Mouse (Mus musculus) midbrain, postnatal 0 days (tissue): ENCODE results near the gene Tmco1. TPM values are rescaled to one million over a fixed set of nuclear protein-coding genes. Genes with fewer than 3 reads are reported as not detected.

Experiments used
- ATAC-seq: fragments of 200-750 bp; cut with Nextera tagmentation; 2 replicates; pipeline ENCODE4 v1.8.0; 2017; ENCODE audit warnings: moderate number of reproducible peaks, mild to moderate bottlenecking, moderate TSS enrichment, moderate library complexity; ENCODE audit not compliant: low FRiP score
- DNase-seq: peaks from one replicate; pipeline ENCODE4 v3.0.0-alpha.2; 2015; ENCODE audit warnings: low spot score
- H3K27ac ChIP-seq: fragments of 300-500 bp; sonication (generic); 2 replicates; pipeline ENCODE4 v1.5.1; 2014; ENCODE audit warnings: low read depth, mild to moderate bottlenecking, low read length, mixed read lengths
- H3K27me3 ChIP-seq: fragments of 300-500 bp; sonication (generic); 2 replicates; pipeline ENCODE4 v1.6.1; 2014; ENCODE audit warnings: low read length, control low read depth, mixed read lengths; ENCODE audit not compliant: insufficient read depth
- H3K36me3 ChIP-seq: fragments of 300-500 bp; sonication (generic); 2 replicates; pipeline ENCODE4 v1.6.1; 2014; ENCODE audit warnings: low read length, control low read depth, mixed read lengths; ENCODE audit not compliant: insufficient read depth
- H3K4me1 ChIP-seq: fragments of 300-500 bp; sonication (generic); 2 replicates; pipeline ENCODE4 v1.6.1; 2014; ENCODE audit warnings: mild to moderate bottlenecking, control low read depth, antibody characterized with exemption, low read length, mixed read lengths; ENCODE audit not compliant: insufficient read depth
- H3K4me2 ChIP-seq: fragments of 300-500 bp; sonication (generic); 2 replicates; pipeline ENCODE4 v1.6.1; 2014; ENCODE audit warnings: low read depth, mild to moderate bottlenecking, low read length, mixed read lengths; ENCODE audit not compliant: poor library complexity, severe bottlenecking
- H3K4me3 ChIP-seq: fragments of 300-500 bp; sonication (generic); 2 replicates; pipeline ENCODE4 v1.5.1; 2014; ENCODE audit warnings: low read depth, mild to moderate bottlenecking, low read length, moderate library complexity
- H3K9ac ChIP-seq: fragments of 300-500 bp; sonication (generic); replicated peaks from 2 replicates; pipeline ENCODE4 v1.6.1; 2014; ENCODE audit warnings: mild to moderate bottlenecking, low read length, moderate library complexity, mixed read lengths; ENCODE audit not compliant: poor library complexity, severe bottlenecking
- H3K9me3 ChIP-seq: fragments of 300-500 bp; sonication (generic); 2 replicates; pipeline ENCODE4 v1.6.1; 2016; ENCODE audit warnings: low read length, control low read depth
- CTCF ChIP-seq: IDR thresholded peaks from 2 replicates; pipeline ENCODE4 v1.5.1; 2016; ENCODE audit warnings: antibody characterized with exemption, mild to moderate bottlenecking
- WGBS: fragments of 180-500 bp; shearing (Covaris S2); extraction: QIAGEN DNeasy Blood & Tissue Kit; methylation state at CpG from one replicate; pipeline ENCODE4 v1.1.7; 2014; 5-methylcytosine and 5-hydroxymethylcytosine counted together
- polyA plus RNA-seq: library from polyadenylated mRNA; unstranded; fragments of >200 nt; fragmentation: Nextera tagmentation; extraction: Ambion mirVana; gene quantifications from 2 replicates; pipeline ENCODE4 v1.2.1, GENCODE M21; 2015
- total RNA-seq: library from RNA; depleted of rRNA; stranded (reverse); fragments of >200 nt; gene quantifications from 2 replicates; pipeline ENCODE4 v1.2.3, GENCODE M21; 2014

Gene Tmco1
- total and polyA plus RNA-seq, 2 experiments from 2014 or later = 40.7 to 74.9 TPM

- Histone ChIP-seq H3K27ac (no peak overlapping the region), H3K4me1 (peaks cover 21% of the 10 kb centered on the region), H3K9ac (no peak overlapping the region), H3K4me2 (no peak overlapping the region), H3K36me3 (no peaks in the 10 kb centered on the region), H3K27me3 (no peaks in the 10 kb centered on the region), H3K4me3 (no peak overlapping the region), H3K9me3 (no peaks in the 10 kb centered on the region)
- TF ChIP-seq CTCF = no peak
- ATAC-seq (no peak), DNase-seq (no peak)
- 92% methylated on average over 9 of the region's 9 CpGs for WGBS
Measured at GRCm38 (mm10) chr1:167268360-167269063, 39.7 kb upstream of the Tmco1 start.

DNA sequence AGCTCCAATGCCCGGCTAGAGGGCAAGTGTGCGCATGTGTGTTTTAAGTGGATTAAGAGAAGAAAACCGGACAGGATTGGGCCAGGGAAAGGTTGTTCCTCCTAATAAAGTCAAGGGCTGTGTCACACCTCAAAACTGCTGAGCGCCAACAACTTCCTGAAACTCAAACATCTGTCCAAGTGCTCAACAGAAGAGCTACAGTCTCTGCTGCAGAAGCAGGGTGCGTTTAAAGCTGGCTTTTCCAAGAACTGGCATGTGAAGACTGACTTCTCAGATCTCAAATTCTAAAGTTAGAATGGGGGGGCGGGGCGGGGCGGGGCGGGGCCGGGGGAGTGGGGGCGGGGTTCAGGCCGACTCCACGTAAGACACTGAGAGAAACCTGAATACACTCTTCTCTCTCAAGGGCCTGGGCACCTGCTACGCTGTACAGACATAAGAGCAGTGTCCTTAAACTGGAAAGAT is 38.8 kb upstream of the Tmco1 start:
- H3K36me3 ChIP-seq = no peaks in the 10 kb centered on the region
- TF ChIP-seq CTCF = no peak
- DNase-seq (no peak), ATAC-seq (peak; percentile 25; the same call in 1 of the 2 replicates)
- H3K9ac ChIP-seq = 0 out of 2 replicates have a peak overlapping the region, but pooled peaks have one; percentile 19
- no peaks in the 10 kb centered on the region for H3K27me3 ChIP-seq
- H3K27ac ChIP-seq = 0 out of 2 replicates have a peak overlapping the region, but pooled peaks have one; percentile 47
- H3K4me3 ChIP-seq = no peak overlapping the region
- peaks cover 21% of the 10 kb centered on the region for H3K4me1 ChIP-seq
- no peaks in the 10 kb centered on the region for H3K9me3 ChIP-seq
- 31% methylated on average over 14 of the region's 14 CpGs for WGBS
- H3K4me2 ChIP-seq = peak overlapping the region; percentile 35; the same call in 1 of the 2 replicates

- WGBS = 12% methylated on average over 6 of the region's 6 CpGs
- no peaks in the 10 kb centered on the region for H3K27me3 ChIP-seq
- peak; percentile 13; the same call in 1 of the 2 replicates for TF ChIP-seq CTCF
- 0 out of 2 replicates have a peak overlapping the region, but pooled peaks have one; percentile 47 for H3K27ac ChIP-seq
- H3K36me3 ChIP-seq = no peaks in the 10 kb centered on the region
- 0 out of 2 replicates have a peak overlapping the region, but pooled peaks have one; percentile 19 for H3K9ac ChIP-seq
- H3K4me2 ChIP-seq = peak overlapping the region; percentile 35
- H3K4me1 ChIP-seq = peaks cover 21% of the 10 kb centered on the region
- ATAC-seq (peak; percentile 60), DNase-seq (peak; percentile 76)
- no peak overlapping the region for H3K4me3 ChIP-seq
- no peaks in the 10 kb centered on the region for H3K9me3 ChIP-seq
Measured at GRCm38 (mm10) chr1:167269856-167270270, 38.3 kb upstream of the Tmco1 start.

GRCm38 (mm10) chr1:167270342-167271111 is 37.7 kb upstream of the Tmco1 start:
- no peaks in the 10 kb centered on the region for H3K36me3 ChIP-seq
- no peaks in the 10 kb centered on the region for H3K27me3 ChIP-seq
- 0 out of 2 replicates have a peak overlapping the region, but pooled peaks have one; percentile 19 for H3K9ac ChIP-seq
- H3K9me3 ChIP-seq = no peaks in the 10 kb centered on the region
- H3K4me2 ChIP-seq = peak overlapping the region; percentile 35
- ATAC-seq = peak; percentile 29; the same call in 1 of the 2 replicates
- no peak for TF ChIP-seq CTCF
- no peak overlapping the region for H3K27ac ChIP-seq
- 7% methylated on average over 19 of the region's 19 CpGs for WGBS
- peak overlapping the region; percentile 8; the same call in 1 of the 2 replicates for H3K4me3 ChIP-seq
- H3K4me1 ChIP-seq = peaks cover 21% of the 10 kb centered on the region
- peak; percentile 65 for DNase-seq

GRCm38 (mm10) chr1:167271304-167271703 is 36.9 kb upstream of the Tmco1 start:
- 39% methylated on average over 4 of the region's 4 CpGs for WGBS
- no peak for DNase-seq
- H3K9ac ChIP-seq = no peak overlapping the region
- no peak for TF ChIP-seq CTCF
- no peak overlapping the region for H3K27ac ChIP-seq
- no peak overlapping the region for H3K4me2 ChIP-seq
- H3K36me3 ChIP-seq = no peaks in the 10 kb centered on the region
- peaks cover 21% of the 10 kb centered on the region for H3K4me1 ChIP-seq
- H3K4me3 ChIP-seq = no peak overlapping the region
- H3K9me3 ChIP-seq = no peaks in the 10 kb centered on the region
- no peak for ATAC-seq
- H3K27me3 ChIP-seq = no peaks in the 10 kb centered on the region
